Mouse (Mus musculus) liver, embryonic 16.5 days (tissue): Measurements from ENCODE around the gene Mta3. TPM values are rescaled to one million over a fixed set of nuclear protein-coding genes. Genes with fewer than 3 reads are reported as not detected.

ENCODE experiments used
- ATAC-seq: fragments of 200-750 bp; cut with Nextera tagmentation; 2 replicates; pipeline ENCODE4 v1.8.0; 2017; ENCODE audit warnings: low read depth, mild to moderate bottlenecking, moderate number of reproducible peaks, moderate library complexity
- H3K27ac ChIP-seq: fragments of 300-500 bp; sonication (generic); 2 replicates; pipeline ENCODE4 v1.5.1; 2014; ENCODE audit warnings: mild to moderate bottlenecking, low read length
- H3K27me3 ChIP-seq: fragments of 300-500 bp; sonication (generic); 2 replicates; pipeline ENCODE4 v1.6.1; 2014; ENCODE audit warnings: low read depth, low read length, mixed read lengths; ENCODE audit not compliant: control insufficient read depth, insufficient read depth
- H3K36me3 ChIP-seq: fragments of 300-500 bp; sonication (generic); 2 replicates; pipeline ENCODE4 v1.6.1; 2014; ENCODE audit warnings: mild to moderate bottlenecking; ENCODE audit not compliant: control insufficient read depth, insufficient read depth
- H3K4me1 ChIP-seq: fragments of 300-500 bp; sonication (generic); 2 replicates; pipeline ENCODE4 v1.6.1; 2014; ENCODE audit warnings: low read depth, low read length, mixed read lengths; ENCODE audit not compliant: control insufficient read depth
- H3K4me2 ChIP-seq: fragments of 300-500 bp; sonication (generic); 2 replicates; pipeline ENCODE4 v1.6.1; 2014; ENCODE audit warnings: low read depth, low read length, mixed read lengths
- H3K4me3 ChIP-seq: fragments of 300-500 bp; sonication (generic); 2 replicates; pipeline ENCODE4 v1.5.1; 2014; ENCODE audit warnings: low read depth, mild to moderate bottlenecking, low read length
- H3K9ac ChIP-seq: fragments of 300-500 bp; sonication (generic); 2 replicates; pipeline ENCODE4 v1.6.1; 2014; ENCODE audit warnings: low read depth, low read length
- H3K9me3 ChIP-seq: fragments of 300-500 bp; sonication (generic); replicated peaks from 2 replicates; pipeline ENCODE4 v1.6.1; 2016; ENCODE audit warnings: low read length; ENCODE audit not compliant: control insufficient read depth
- WGBS: fragments of 180-500 bp; shearing (Covaris S2); extraction: QIAGEN DNeasy Blood & Tissue Kit; methylation state at CpG from one replicate; pipeline ENCODE4 v1.1.7; 2014; ENCODE audit not compliant: insufficient replicate concordance; 5-methylcytosine and 5-hydroxymethylcytosine counted together
- polyA plus RNA-seq: library from polyadenylated mRNA; unstranded; fragments of >200 nt; fragmentation: Nextera tagmentation; extraction: Ambion mirVana; gene quantifications from 2 replicates; pipeline ENCODE4 v1.2.1, GENCODE M21; 2015

Mta3 gene
- 35.3 and 35.6 TPM in 2 replicates for polyA plus RNA-seq

GRCm38 (mm10) chr17:83706116-83706593 is at the start of gene Mta3:
Mta3 (plus strand) TSS chr17:83706163.
- Histone ChIP-seq H3K27me3 (no peaks in the 10 kb centered on the region), H3K4me3 (peak within 1 kb of the TSS; percentile 92), H3K27ac (peak within 1 kb of the TSS; percentile 97), H3K4me1 (peaks cover 32% of the 10 kb centered on the region), H3K9me3 (no peaks in the 10 kb centered on the region), H3K9ac (peak within 1 kb of the TSS; percentile 99), H3K4me2 (peak within 1 kb of the TSS; percentile 97), H3K36me3 (peaks cover 3% of the 10 kb centered on the region; the same call in 1 of the 2 replicates)
- 0% methylated on average over 11 of the region's 56 CpGs for WGBS
- peak; percentile 62 for ATAC-seq

- peak overlapping the region; percentile 29; the same call in 1 of the 2 replicates for H3K9ac ChIP-seq
- no peak overlapping the region for H3K4me2 ChIP-seq
- WGBS = 84% methylated on average over 9 of the region's 9 CpGs
- ATAC-seq = no peak
- no peaks in the 10 kb centered on the region for H3K9me3 ChIP-seq
- peaks cover 50% of the 10 kb centered on the region for H3K4me1 ChIP-seq
- H3K27me3 ChIP-seq = no peaks in the 10 kb centered on the region
- H3K4me3 ChIP-seq = no peak overlapping the region
- H3K27ac ChIP-seq = peak overlapping the region; percentile 91
- no peaks in the 10 kb centered on the region for H3K36me3 ChIP-seq
These were observed 48.6 kb upstream of the Mta3 start for GRCm38 (mm10) chr17:83657375-83657774.

- Histone ChIP-seq H3K36me3 (no peaks in the 10 kb centered on the region), H3K4me2 (peak overlapping the region; percentile 35), H3K4me1 (peaks cover 44% of the 10 kb centered on the region), H3K9me3 (no peaks in the 10 kb centered on the region), H3K27me3 (no peaks in the 10 kb centered on the region), H3K9ac (peak overlapping the region; percentile 40), H3K27ac (peak overlapping the region; percentile 91), H3K4me3 (no peak overlapping the region; the same call in 1 of the 2 replicates)
- 25% methylated on average over 1 of the region's 1 CpGs for WGBS
- ATAC-seq = peak; percentile 95
These were observed 47.0 kb upstream of the Mta3 start for GRCm38 (mm10) chr17:83658943-83659342.

- H3K36me3 ChIP-seq = no peaks in the 10 kb centered on the region
- no peak overlapping the region for H3K27ac ChIP-seq
- peaks cover 7% of the 10 kb centered on the region for H3K4me1 ChIP-seq
- H3K9ac ChIP-seq = no peak overlapping the region
- H3K4me2 ChIP-seq = no peak overlapping the region
- WGBS = 69% methylated on average over 8 of the region's 8 CpGs
- no peak for ATAC-seq
- no peaks in the 10 kb centered on the region for H3K27me3 ChIP-seq
- H3K9me3 ChIP-seq = no peaks in the 10 kb centered on the region
- H3K4me3 ChIP-seq = no peak overlapping the region
These were observed 41.2 kb upstream of the Mta3 start for GRCm38 (mm10) chr17:83664761-83665160.

- no peaks in the 10 kb centered on the region for H3K9me3 ChIP-seq
- no peaks in the 10 kb centered on the region for H3K27me3 ChIP-seq
- H3K4me3 ChIP-seq = no peak overlapping the region
- no peak overlapping the region for H3K9ac ChIP-seq
- H3K4me2 ChIP-seq = peak overlapping the region; percentile 24
- peak overlapping the region; percentile 6; the same call in 1 of the 2 replicates for H3K27ac ChIP-seq
- ATAC-seq = peak; percentile 85
- H3K4me1 ChIP-seq = peaks cover 3% of the 10 kb centered on the region
- no peaks in the 10 kb centered on the region for H3K36me3 ChIP-seq
- 50% methylated on average over 13 of the region's 13 CpGs for WGBS
These were observed 39.2 kb upstream of the Mta3 start for GRCm38 (mm10) chr17:83666597-83667287.

- H3K4me3 ChIP-seq = no peak overlapping the region
- H3K4me1 ChIP-seq = peaks cover 3% of the 10 kb centered on the region
- H3K36me3 ChIP-seq = no peaks in the 10 kb centered on the region
- H3K4me2 ChIP-seq = no peak overlapping the region
- H3K27me3 ChIP-seq = no peaks in the 10 kb centered on the region
- WGBS = 63% methylated on average over 3 of the region's 3 CpGs
- H3K9ac ChIP-seq = no peak overlapping the region
- ATAC-seq = no peak
- no peak overlapping the region for H3K27ac ChIP-seq
- no peaks in the 10 kb centered on the region for H3K9me3 ChIP-seq
These were observed 37.9 kb upstream of the Mta3 start for GRCm38 (mm10) chr17:83667934-83668690.

GRCm38 (mm10) chr17:83672685-83673084 is 33.3 kb upstream of the Mta3 start:
- ATAC-seq = peak; percentile 86
- WGBS = 68% methylated on average over 4 of the region's 4 CpGs
- H3K9me3 ChIP-seq = no peaks in the 10 kb centered on the region
- no peaks in the 10 kb centered on the region for H3K36me3 ChIP-seq
- no peaks in the 10 kb centered on the region for H3K27me3 ChIP-seq
- no peak overlapping the region for H3K4me2 ChIP-seq
- H3K4me3 ChIP-seq = no peak overlapping the region
- no peak overlapping the region for H3K9ac ChIP-seq
- H3K27ac ChIP-seq = no peak overlapping the region
- H3K4me1 ChIP-seq = no peaks in the 10 kb centered on the region; the same call in 1 of the 2 replicates

GRCm38 (mm10) chr17:83677370-83677769 is 28.6 kb upstream of the Mta3 start:
- H3K36me3 ChIP-seq = no peaks in the 10 kb centered on the region
- no peak for ATAC-seq
- H3K27me3 ChIP-seq = no peaks in the 10 kb centered on the region
- no peaks in the 10 kb centered on the region for H3K4me1 ChIP-seq
- no peak overlapping the region for H3K4me2 ChIP-seq
- WGBS = 67% methylated on average over 1 of the region's 1 CpGs
- no peaks in the 10 kb centered on the region for H3K9me3 ChIP-seq
- no peak overlapping the region for H3K9ac ChIP-seq
- H3K4me3 ChIP-seq = no peak overlapping the region
- H3K27ac ChIP-seq = no peak overlapping the region

- WGBS = 54% methylated on average over 7 of the region's 7 CpGs
- no peak overlapping the region for H3K4me2 ChIP-seq
- H3K9ac ChIP-seq = no peak overlapping the region
- H3K4me3 ChIP-seq = no peak overlapping the region
- peaks cover 14% of the 10 kb centered on the region for H3K4me1 ChIP-seq
- H3K36me3 ChIP-seq = no peaks in the 10 kb centered on the region
- H3K27me3 ChIP-seq = no peaks in the 10 kb centered on the region
- H3K27ac ChIP-seq = no peak overlapping the region
- H3K9me3 ChIP-seq = no peaks in the 10 kb centered on the region
- ATAC-seq = no peak
These were observed 24.0 kb upstream of the Mta3 start for GRCm38 (mm10) chr17:83681977-83682376.
